Mouse (Mus musculus) CH12.LX (cell line): ENCODE data around the gene Rmi2. TPM values are rescaled to one million over a fixed set of nuclear protein-coding genes. Genes with fewer than 3 reads are reported as not detected.
A peak's percentile ranks its signal among the peaks of the same experiment; 100 is the strongest.

ENCODE experiments used
- DNase-seq: peaks from one replicate; pipeline ENCODE4 v3.0.0-alpha.2; 2013; ENCODE audit errors: extremely low read depth
- H3K27ac ChIP-seq: 2 replicates; pipeline ENCODE4 v1.5.1; 2012; ENCODE audit warnings: low read depth, mild to moderate bottlenecking, control low read depth, moderate library complexity; ENCODE audit not compliant: insufficient read depth
- H3K27me3 ChIP-seq: replicated peaks from 2 replicates; pipeline ENCODE3; 2012; ENCODE audit warnings: inconsistent platforms
- H3K36me3 ChIP-seq, 2 experiments: replicated peaks in 1 of 2; 2 replicates each; pipeline versions ENCODE3 to v1.6.1; 2012; ENCODE audit warnings: inconsistent platforms in 1 of 2, low read length in 1 of 2, mild to moderate bottlenecking in 1 of 2, mixed read lengths in 1 of 2, moderate library complexity in 1 of 2; ENCODE audit not compliant: control insufficient read depth in 1 of 2, insufficient read depth in 1 of 2
- H3K4me1 ChIP-seq, 2 experiments: 2 replicates each; pipeline ENCODE4 v1.6.1; 2012; ENCODE audit warnings: inconsistent platforms in 1 of 2, moderate library complexity in 1 of 2; ENCODE audit not compliant: insufficient read depth in 2 of 2, control insufficient read depth in 1 of 2
- H3K4me2 ChIP-seq: 2 replicates; pipeline ENCODE4 v1.6.1; 2012; ENCODE audit warnings: low read depth, mild to moderate bottlenecking, control low read depth; ENCODE audit not compliant: poor library complexity, insufficient read depth, severe bottlenecking
- H3K4me3 ChIP-seq, 3 experiments: fragments of 150-350 bp in 1 of 3; sonication (generic) in 1 of 3; replicated peaks in 1 of 3; 2 replicates each; pipeline versions ENCODE3 to v1.5.1; 2011 to 2012; ENCODE audit warnings: low read depth in 2 of 3, low read length in 2 of 3, mild to moderate bottlenecking in 2 of 3, moderate library complexity in 2 of 3, control low read depth in 1 of 3, improper control_type of control experiment in 1 of 3, inconsistent platforms in 1 of 3, mixed read lengths in 1 of 3; ENCODE audit not compliant: poor library complexity in 1 of 3
- H3K79me2 ChIP-seq: replicated peaks from 2 replicates; pipeline ENCODE4 v1.6.1; 2012; ENCODE audit warnings: mild to moderate bottlenecking, moderate library complexity; ENCODE audit not compliant: control insufficient read depth, poor library complexity, insufficient read depth, severe bottlenecking; ENCODE audit errors: extremely low read depth
- H3K9ac ChIP-seq: 2 replicates; pipeline ENCODE4 v1.6.1; 2012; ENCODE audit warnings: low read depth, mild to moderate bottlenecking, control low read depth, moderate library complexity; ENCODE audit not compliant: insufficient read depth
- H3K9me3 ChIP-seq: replicated peaks from 2 replicates; pipeline ENCODE3; 2012; ENCODE audit warnings: low read length, inconsistent platforms, mixed read lengths
- BHLHE40 ChIP-seq: IDR thresholded peaks from 2 replicates; pipeline ENCODE4 v1.6.1; 2011; ENCODE audit warnings: mild to moderate bottlenecking, low read depth, low read length, improper control_type of control experiment
- CHD1 ChIP-seq: IDR thresholded peaks from 2 replicates; pipeline ENCODE4 v1.6.1; 2012; ENCODE audit warnings: low read depth, low read length, improper control_type of control experiment, inconsistent platforms
- CHD2 ChIP-seq: IDR thresholded peaks from 2 replicates; pipeline ENCODE4 v1.6.1; 2011; ENCODE audit warnings: low read length, improper control_type of control experiment
- CTCF ChIP-seq, 2 experiments: IDR thresholded peaks in 1 of 2; conservative IDR thresholded peaks in 1 of 2; 2 replicates each; pipeline ENCODE4 v1.5.1; 2011 to 2012; ENCODE audit warnings: low read depth in 2 of 2, low read length in 2 of 2, improper control_type of control experiment in 1 of 2, inconsistent platforms in 1 of 2, mild to moderate bottlenecking in 1 of 2, moderate library complexity in 1 of 2
- E2F4 ChIP-seq: IDR thresholded peaks from 2 replicates; pipeline ENCODE4 v1.6.1; 2011; ENCODE audit warnings: low read depth, low read length, improper control_type of control experiment; ENCODE audit not compliant: insufficient replicate concordance
- EP300 ChIP-seq: IDR thresholded peaks from 2 replicates; pipeline ENCODE4 v1.6.1; 2011; ENCODE audit warnings: low read length, improper control_type of control experiment
- ETS1 ChIP-seq: conservative IDR thresholded peaks from 2 replicates; pipeline ENCODE4 v1.6.1; 2012; ENCODE audit warnings: low read depth, mild to moderate bottlenecking, inconsistent platforms, low read length, improper control_type of control experiment, moderate library complexity
- GABPA ChIP-seq: IDR thresholded peaks from 2 replicates; pipeline ENCODE4 v1.6.1; 2012; ENCODE audit warnings: low read depth, low read length, improper control_type of control experiment, inconsistent platforms; ENCODE audit not compliant: insufficient replicate concordance
- HCFC1 ChIP-seq: IDR thresholded peaks from 2 replicates; pipeline ENCODE4 v1.6.1; 2012; ENCODE audit warnings: low read depth, mild to moderate bottlenecking, inconsistent platforms, low read length, improper control_type of control experiment
- JUN ChIP-seq: IDR thresholded peaks from 2 replicates; pipeline ENCODE4 v1.6.1; 2011; ENCODE audit warnings: low read depth, mild to moderate bottlenecking, low read length, improper control_type of control experiment, moderate library complexity; ENCODE audit not compliant: insufficient read depth
- JUND ChIP-seq: conservative IDR thresholded peaks from 2 replicates; pipeline ENCODE4 v1.6.1; 2011; ENCODE audit warnings: low read depth, low read length, improper control_type of control experiment
- MAFK ChIP-seq: IDR thresholded peaks from 2 replicates; pipeline ENCODE4 v1.6.1; 2011; ENCODE audit warnings: low read length, improper control_type of control experiment; ENCODE audit not compliant: insufficient replicate concordance
- MAX ChIP-seq: IDR thresholded peaks from 2 replicates; pipeline ENCODE4 v1.6.1; 2011; ENCODE audit warnings: low read length, improper control_type of control experiment
- MEF2A ChIP-seq: IDR thresholded peaks from 2 replicates; pipeline ENCODE4 v1.6.1; 2014; ENCODE audit warnings: low read depth, mild to moderate bottlenecking, inconsistent platforms, low read length, improper control_type of control experiment, borderline replicate concordance
- MYC ChIP-seq: IDR thresholded peaks from 2 replicates; pipeline ENCODE4 v1.6.1; 2011; ENCODE audit warnings: low read depth, mild to moderate bottlenecking, improper control_type of control experiment, low read length
- NELFE ChIP-seq: IDR thresholded peaks from 2 replicates; pipeline ENCODE4 v1.6.1; 2011; ENCODE audit warnings: low read depth, low read length, improper control_type of control experiment
- POLR2A ChIP-seq: IDR thresholded peaks from 2 replicates; pipeline ENCODE4 v1.6.1; 2011; ENCODE audit warnings: low read depth, mild to moderate bottlenecking, improper control_type of control experiment, low read length
- RAD21 ChIP-seq: IDR thresholded peaks from 2 replicates; pipeline ENCODE4 v1.6.1; 2011; ENCODE audit warnings: low read depth, mild to moderate bottlenecking, low read length, improper control_type of control experiment, moderate library complexity
- SIN3A ChIP-seq: IDR thresholded peaks from 2 replicates; pipeline ENCODE4 v1.6.1; 2012; ENCODE audit warnings: low read length, improper control_type of control experiment, inconsistent platforms
- SMC3 ChIP-seq: IDR thresholded peaks from 2 replicates; pipeline ENCODE4 v1.6.1; 2011; ENCODE audit warnings: low read depth, low read length, improper control_type of control experiment
- TCF12 ChIP-seq: IDR thresholded peaks from 2 replicates; pipeline ENCODE4 v1.6.1; 2014; ENCODE audit warnings: low read depth, mild to moderate bottlenecking, inconsistent platforms, low read length, improper control_type of control experiment
- UBTF ChIP-seq: IDR thresholded peaks from 2 replicates; pipeline ENCODE4 v1.6.1; 2012; ENCODE audit warnings: low read depth, mild to moderate bottlenecking, inconsistent platforms, low read length, improper control_type of control experiment, moderate library complexity
- USF1 ChIP-seq: IDR thresholded peaks from 2 replicates; pipeline ENCODE4 v1.6.1; 2014; ENCODE audit warnings: low read depth, mild to moderate bottlenecking, inconsistent platforms, low read length, improper control_type of control experiment
- ZC3H11A ChIP-seq: IDR thresholded peaks from 2 replicates; pipeline ENCODE4 v1.6.1; 2012; ENCODE audit warnings: low read depth, mild to moderate bottlenecking, inconsistent platforms, low read length, improper control_type of control experiment
- ZKSCAN1 ChIP-seq: IDR thresholded peaks from 2 replicates; pipeline ENCODE4 v1.6.1; 2012; ENCODE audit warnings: low read depth, inconsistent platforms, low read length, improper control_type of control experiment, borderline replicate concordance
- ZMIZ1 ChIP-seq: IDR thresholded peaks from 2 replicates; pipeline ENCODE4 v1.6.1; 2012; ENCODE audit warnings: low read depth, mild to moderate bottlenecking, inconsistent platforms, low read length, improper control_type of control experiment
- dilution Hi-C: fragments of 300-500 bp; cut with MboI; formaldehyde crosslinking; loops from 2 replicates; pipeline ENCODE4 v1.14.3; 2020; ENCODE audit warnings: low sequenced_read_pairs; ENCODE audit not compliant: extremely low pct_unique_long_range_greater_than_20kb, extremely low pct_ligation_motif_present
- in situ Hi-C: fragments of 300-500 bp; cut with MboI; formaldehyde crosslinking; loops from 3 replicates; pipeline ENCODE4 v1.14.3; 2019; ENCODE audit warnings: low sequenced_read_pairs, low pct_ligation_motif_present, low pct_unique_long_range_greater_than_20kb, mixed read lengths
- polyA plus RNA-seq: library from polyadenylated mRNA; unstranded; fragments of >175 nt; gene quantifications from 2 replicates; pipeline ENCODE4 v1.2.1, GENCODE M21; 2012; ENCODE audit warnings: low read depth; ENCODE audit not compliant: insufficient read length
- total RNA-seq, 2 experiments: library from RNA; depleted of rRNA; stranded (reverse); fragments of 300-350 nt in 1 of 2; fragments of >200 nt in 1 of 2; gene quantifications; 2 replicates each; pipeline ENCODE4 v1.2.3; 2012 to 2014

Gene Rmi2
- total and polyA plus RNA-seq, 3 experiments: 6.8 to 13.8 (median 9.3) TPM

DNA sequence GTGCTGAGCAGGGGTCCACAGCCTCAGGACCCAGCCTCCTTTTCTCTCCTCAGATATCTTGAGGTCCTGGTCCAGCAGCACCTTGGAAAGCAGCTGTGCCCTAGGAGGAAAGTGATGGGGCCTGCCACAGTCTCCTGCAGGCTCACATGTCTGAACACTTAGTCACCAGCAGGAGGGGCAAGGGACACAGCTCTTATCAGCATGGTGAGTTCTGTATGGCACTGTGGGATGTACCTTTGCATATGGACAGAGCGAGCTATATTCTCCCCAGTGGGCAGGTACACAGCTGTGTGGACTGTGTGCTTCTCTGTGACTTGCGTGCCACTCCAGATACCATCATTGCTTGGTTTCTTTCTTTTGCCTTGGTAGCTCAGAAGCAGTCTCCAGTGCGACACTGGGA, 55.5 kb downstream of the Rmi2 start:
- DNase-seq: peak; percentile 69
- dilution Hi-C loops (no loop called here), in situ Hi-C loops (no loop called here)

DNA sequence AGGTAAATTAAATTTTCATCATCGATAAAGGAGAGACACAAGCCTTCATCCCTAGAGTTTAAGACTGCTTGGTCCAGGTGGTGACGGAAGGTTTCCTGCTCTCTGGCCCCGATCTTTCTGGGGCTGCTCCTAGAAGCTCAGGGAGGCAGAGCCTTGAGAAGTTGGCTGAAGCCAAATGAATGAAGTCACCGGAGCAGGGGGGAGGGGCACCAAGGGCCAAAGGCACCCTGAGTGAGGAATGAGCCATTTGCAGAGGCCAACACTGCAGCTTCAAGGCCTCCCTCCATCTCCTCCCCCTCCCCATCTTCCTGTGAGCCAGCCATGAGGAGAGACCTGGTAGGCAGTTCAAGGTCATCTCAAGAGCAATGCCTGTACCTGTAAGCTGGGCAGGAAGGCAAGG, 58.3 kb downstream of the Rmi2 start:
- in situ Hi-C loops: no loop called here
- H3K4me1 ChIP-seq: peaks cover 3 to 18% of the 10 kb centered on the region in 2 experiments; a peak in 3 of 4 replicates
- TF ChIP-seq UBTF: no peak
- no peak for TF ChIP-seq CTCF (conservative IDR thresholded peaks at IDR 0.05 in 1 of 2, IDR thresholded peaks at IDR 0.05 in 1 of 2; ENCODE audit: low read depth in 2 of 2, low read length in 2 of 2)
- TF ChIP-seq ZMIZ1: no peak
- TF ChIP-seq USF1: no peak
- no peak overlapping the region for H3K4me2 ChIP-seq
- dilution Hi-C loops: no loop called here
- H3K9ac ChIP-seq: no peak overlapping the region
- no peaks in the 10 kb centered on the region for H3K79me2 ChIP-seq
- H3K36me3 ChIP-seq: no peaks in the 10 kb centered on the region
- H3K4me3 ChIP-seq: no peak overlapping the region
- H3K9me3 ChIP-seq: peaks cover 14% of the 10 kb centered on the region
- DNase-seq: no peak
- H3K27ac ChIP-seq: no peak overlapping the region
- H3K27me3 ChIP-seq: no peaks in the 10 kb centered on the region

More for the DNA sequence above, 55.5 kb downstream of the Rmi2 start:
- H3K27ac ChIP-seq: no peak overlapping the region
- no peak overlapping the region for H3K4me2 ChIP-seq
- no peak overlapping the region for H3K4me3 ChIP-seq
- no peaks in the 10 kb centered on the region for H3K27me3 ChIP-seq
- no peaks in the 10 kb centered on the region for H3K9me3 ChIP-seq
- H3K4me1 ChIP-seq: peaks cover 2 to 5% of the 10 kb centered on the region in 2 experiments; a peak in 2 of 4 replicates
- TF ChIP-seq SMC3 (peak; percentile 99), ZKSCAN1 (no peak), ZC3H11A (peak; percentile 84), GABPA (no peak), CTCF (conservative IDR thresholded peaks at IDR 0.05 in 1 of 2, IDR thresholded peaks at IDR 0.05 in 1 of 2; ENCODE audit: low read depth in 2 of 2, low read length in 2 of 2) (peak; percentile 51 to 96), MYC (peak; percentile 64; the same call in 1 of the 2 replicates), ETS1 (no peak), NELFE (peak; percentile 21; the same call in 1 of the 2 replicates), MAX (peak; percentile 62), RAD21 (peak; percentile 92)
- no peaks in the 10 kb centered on the region for H3K36me3 ChIP-seq
- no peak overlapping the region for H3K9ac ChIP-seq
- no peaks in the 10 kb centered on the region for H3K79me2 ChIP-seq

DNA sequence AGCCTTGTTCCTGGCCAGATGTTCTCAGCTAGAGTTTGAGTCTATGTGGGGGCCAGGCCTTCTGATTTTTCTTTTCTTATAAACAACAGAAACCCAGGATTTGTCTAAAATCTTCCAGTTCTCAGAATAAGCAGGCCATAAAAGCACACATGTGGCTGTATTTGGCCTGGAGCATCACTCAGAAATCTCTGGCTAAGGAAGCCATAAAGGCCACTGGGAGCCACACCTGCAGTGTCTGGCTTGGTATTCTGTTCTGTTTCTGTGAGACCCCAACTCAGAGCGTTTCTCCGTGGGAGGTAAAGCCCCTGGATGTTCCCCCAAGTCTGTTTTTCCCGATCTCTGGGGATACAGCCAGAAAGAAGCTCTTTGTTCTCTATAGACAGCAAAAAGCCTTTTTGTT, 61.0 kb downstream of the Rmi2 start:
- dilution Hi-C loops: no loop called here
- Histone ChIP-seq H3K9me3 (peaks cover 14% of the 10 kb centered on the region), H3K4me3 (no peak overlapping the region), H3K4me2 (no peak overlapping the region), H3K79me2 (no peaks in the 10 kb centered on the region), H3K27ac (no peak overlapping the region), H3K27me3 (no peaks in the 10 kb centered on the region), H3K9ac (no peak overlapping the region), H3K4me1 (peaks cover 2 to 16% of the 10 kb centered on the region in 2 experiments), H3K36me3 (no peaks in the 10 kb centered on the region)
- in situ Hi-C loops: no loop called here
- DNase-seq: no peak
- TF ChIP-seq POLR2A (no peak), ZKSCAN1 (no peak), ZMIZ1 (no peak), MEF2A (no peak), JUND (no peak), HCFC1 (no peak), MAFK (no peak), TCF12 (no peak), SMC3 (no peak), SIN3A (no peak), JUN (no peak), CHD1 (no peak), USF1 (no peak), E2F4 (no peak), EP300 (no peak), CHD2 (no peak), GABPA (no peak), BHLHE40 (no peak)
